Mouse (Mus musculus) erythroblast, embryonic 14.5 days (primary cell): ENCODE measurements around the gene Ccdc90b.

Experiments used
- GATA1 ChIP-seq: IDR thresholded peaks from 2 replicates; pipeline ENCODE4 v1.6.1; 2012; ENCODE audit warnings: low read length, inconsistent platforms, mixed read lengths
- TAL1 ChIP-seq: IDR thresholded peaks from 3 replicates; pipeline ENCODE4 v1.6.1; 2012; ENCODE audit warnings: low read length, inconsistent platforms, mixed read lengths

DNA sequence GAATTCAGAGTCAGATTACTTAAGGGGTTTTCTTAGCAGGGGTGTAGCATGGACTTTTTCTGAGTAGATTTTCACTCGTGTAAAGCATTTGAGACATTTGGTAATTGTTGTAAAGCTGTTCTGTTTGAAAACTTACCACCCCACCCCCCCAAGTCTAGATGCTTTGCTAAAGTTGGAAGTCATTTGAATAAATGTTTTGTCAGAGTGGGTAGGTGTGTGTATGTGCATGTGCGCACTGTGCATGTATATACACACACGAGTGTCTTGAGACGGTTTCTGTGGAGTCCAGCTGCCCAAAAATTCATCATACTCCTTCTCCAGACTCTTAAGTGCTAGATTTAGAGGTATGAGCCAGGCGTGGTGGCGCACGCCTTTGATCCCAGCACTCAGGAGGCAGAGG is 22.6 kb downstream of the Ccdc90b start:
- TF ChIP-seq TAL1 = no peak
- no peak for TF ChIP-seq GATA1
